Mouse (Mus musculus): ENCODE results near the gene Mau2. TPM values are rescaled to one million over a fixed set of nuclear protein-coding genes. Genes with fewer than 3 reads are reported as not detected.
A peak's percentile ranks its signal among the peaks of the same experiment; 100 is the strongest.
"Not testable (repeated sequence)": the region's sequence is repeated elsewhere in the genome, so short reads cannot be mapped to it uniquely, and the experiment has no call there.

Gene Mau2
- polyA plus RNA-seq, 2 experiments = 50.5 to 85.5 TPM

GRCm38 (mm10) chr8:69999236-69999635, 43.3 kb downstream of the Mau2 start:
- no peak for DNase-seq (ENCODE audit: low spot score)
- no peaks in the 10 kb centered on the region for H3K9me3 ChIP-seq (ENCODE audit: control insufficient read depth, low read length)
- H3K36me3 ChIP-seq (ENCODE audit: control insufficient read depth, insufficient read depth, low read length) = no peaks in the 10 kb centered on the region
- TF ChIP-seq POLR2A (IDR thresholded peaks at IDR 0.05; ENCODE audit: borderline replicate concordance, extremely low read depth, insufficient read depth, insufficient read length) = no peak
- 85% methylated on average over 4 of the region's 4 CpGs for WGBS
- no peak overlapping the region for H3K4me2 ChIP-seq (replicated peaks; ENCODE audit: low read depth, low read length, severe bottlenecking)
- H3K27ac ChIP-seq (replicated peaks; ENCODE audit: low read depth, low read length) = no peak overlapping the region
- H3K27me3 ChIP-seq (ENCODE audit: control insufficient read depth, insufficient read depth, low read length) = no peaks in the 10 kb centered on the region
- H3K4me1 ChIP-seq (ENCODE audit: control insufficient read depth, insufficient read depth, low read length) = peaks cover 8% of the 10 kb centered on the region
- no peak overlapping the region for H3K4me3 ChIP-seq (replicated peaks; ENCODE audit: low read length)
- ATAC-seq (ENCODE audit: low FRiP score, low read depth) = no peak
- no peak overlapping the region for H3K9ac ChIP-seq (ENCODE audit: low read depth, low read length, severe bottlenecking)

DNA sequence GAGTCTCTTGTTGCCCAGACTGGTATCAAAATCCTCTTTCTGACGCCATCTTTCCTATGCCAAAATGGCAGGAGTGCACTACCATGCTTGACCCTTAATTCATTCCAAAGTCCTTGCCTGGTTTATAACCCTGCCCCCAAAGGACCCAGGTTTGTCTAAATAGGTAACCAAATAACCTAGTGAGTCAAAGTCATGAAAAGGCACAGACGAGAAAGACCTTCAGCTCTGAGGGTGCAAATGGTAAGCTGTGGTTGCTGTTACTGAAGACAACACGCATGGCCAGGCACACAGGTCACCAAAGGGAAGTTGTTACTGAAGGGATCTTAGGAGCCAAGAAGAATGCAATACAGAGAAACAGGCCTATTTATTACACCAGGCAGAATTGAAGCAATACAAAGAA, 43.8 kb downstream of the Mau2 start:
- no peak overlapping the region for H3K4me3 ChIP-seq (replicated peaks; ENCODE audit: low read length)
- 89% methylated on average over 3 of the region's 3 CpGs for WGBS
- no peaks in the 10 kb centered on the region for H3K27me3 ChIP-seq (ENCODE audit: control insufficient read depth, insufficient read depth, low read length)
- no peak for DNase-seq (ENCODE audit: low spot score)
- no peak for ATAC-seq (ENCODE audit: low FRiP score, low read depth)
- H3K27ac ChIP-seq (replicated peaks; ENCODE audit: low read depth, low read length) = no peak overlapping the region
- H3K9ac ChIP-seq (ENCODE audit: low read depth, low read length, severe bottlenecking) = no peak overlapping the region
- peaks cover 8% of the 10 kb centered on the region for H3K4me1 ChIP-seq (ENCODE audit: control insufficient read depth, insufficient read depth, low read length)
- no peak overlapping the region for H3K4me2 ChIP-seq (replicated peaks; ENCODE audit: low read depth, low read length, severe bottlenecking)
- H3K36me3 ChIP-seq (ENCODE audit: control insufficient read depth, insufficient read depth, low read length) = no peaks in the 10 kb centered on the region
- no peaks in the 10 kb centered on the region for H3K9me3 ChIP-seq (ENCODE audit: control insufficient read depth, low read length)
- no peak for TF ChIP-seq POLR2A (IDR thresholded peaks at IDR 0.05; ENCODE audit: borderline replicate concordance, extremely low read depth, insufficient read depth, insufficient read length)

- peak overlapping the region; percentile 77 for H3K27ac ChIP-seq (replicated peaks; ENCODE audit: low read depth, low read length)
- no peak for ATAC-seq (ENCODE audit: low FRiP score, low read depth)
Measured at GRCm38 (mm10) chr8:69996589-69997285, 45.8 kb downstream of the Mau2 start.

GRCm38 (mm10) chr8:69995776-69996588, 46.6 kb downstream of the Mau2 start, which contains the start of gene Gatad2a:
Gene Gatad2a (minus strand): TSS chr8:69996384.
- Histone ChIP-seq H3K27ac (replicated peaks; ENCODE audit: low read depth, low read length) (peak within 1 kb of the TSS; percentile 78), H3K9ac (ENCODE audit: low read depth, low read length, severe bottlenecking) (peak within 1 kb of the TSS; percentile 76), H3K4me3 (replicated peaks; ENCODE audit: low read length) (peak within 1 kb of the TSS; percentile 94), H3K36me3 (ENCODE audit: control insufficient read depth, insufficient read depth, low read length) (no peaks in the 10 kb centered on the region), H3K4me2 (replicated peaks; ENCODE audit: low read depth, low read length, severe bottlenecking) (peak within 1 kb of the TSS; percentile 81), H3K27me3 (ENCODE audit: control insufficient read depth, insufficient read depth, low read length) (no peaks in the 10 kb centered on the region), H3K4me1 (ENCODE audit: control insufficient read depth, insufficient read depth, low read length) (peaks cover 8% of the 10 kb centered on the region), H3K9me3 (ENCODE audit: control insufficient read depth, low read length) (no peaks in the 10 kb centered on the region)
- DNase-seq (ENCODE audit: low spot score) (peak; percentile 99), ATAC-seq (ENCODE audit: low FRiP score, low read depth) (peak; percentile 99)
- TF ChIP-seq POLR2A (IDR thresholded peaks at IDR 0.05; ENCODE audit: borderline replicate concordance, extremely low read depth, insufficient read depth, insufficient read length) = no peak
- 0% methylated on average over 74 of the region's 87 CpGs for WGBS

More at GRCm38 (mm10) chr8:69996589-69997285, 45.8 kb downstream of the Mau2 start:
- DNase-seq (ENCODE audit: low spot score) = no peak
- peak overlapping the region; percentile 70 for H3K9ac ChIP-seq (ENCODE audit: low read depth, low read length, severe bottlenecking)
- peak overlapping the region; percentile 60 for H3K4me2 ChIP-seq (replicated peaks; ENCODE audit: low read depth, low read length, severe bottlenecking)
- H3K27me3 ChIP-seq (ENCODE audit: control insufficient read depth, insufficient read depth, low read length) = no peaks in the 10 kb centered on the region
- peaks cover 8% of the 10 kb centered on the region for H3K4me1 ChIP-seq (ENCODE audit: control insufficient read depth, insufficient read depth, low read length)
- no peaks in the 10 kb centered on the region for H3K9me3 ChIP-seq (ENCODE audit: control insufficient read depth, low read length)
- peak overlapping the region; percentile 94 for H3K4me3 ChIP-seq (replicated peaks; ENCODE audit: low read length)
- 0 out of 2 replicates have a peak, but pooled peaks have one; percentile 81 for TF ChIP-seq POLR2A (IDR thresholded peaks at IDR 0.05; ENCODE audit: borderline replicate concordance, extremely low read depth, insufficient read depth, insufficient read length)
- H3K36me3 ChIP-seq (ENCODE audit: control insufficient read depth, insufficient read depth, low read length) = no peaks in the 10 kb centered on the region
- 2% methylated on average over 31 of the region's 35 CpGs for WGBS

DNA sequence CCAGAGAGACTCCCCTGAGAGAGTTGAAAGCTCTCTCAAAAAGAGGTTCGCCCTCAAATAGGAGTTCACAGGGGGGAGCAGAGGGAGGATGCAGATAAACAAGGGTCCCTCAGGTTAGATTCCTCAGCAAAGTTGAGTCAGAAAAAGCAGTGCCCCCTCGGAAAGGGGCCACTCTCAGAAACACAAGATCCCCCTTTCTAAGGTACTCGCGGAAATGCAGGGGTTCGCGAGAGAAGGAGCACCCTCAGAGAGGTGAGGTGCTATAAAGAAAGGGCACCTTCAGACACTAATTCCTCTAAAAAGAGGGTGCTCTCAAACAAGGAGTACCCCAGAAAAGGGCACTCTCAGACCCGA, 47.1 kb downstream of the Mau2 start:
- Histone ChIP-seq H3K9ac (ENCODE audit: low read depth, low read length, severe bottlenecking) (peak overlapping the region; percentile 76), H3K27ac (replicated peaks; ENCODE audit: low read depth, low read length) (peak overlapping the region; percentile 78; the same call in 1 of the 2 replicates), H3K9me3 (ENCODE audit: control insufficient read depth, low read length) (no peaks in the 10 kb centered on the region), H3K4me1 (ENCODE audit: control insufficient read depth, insufficient read depth, low read length) (peaks cover 8% of the 10 kb centered on the region), H3K4me3 (replicated peaks; ENCODE audit: low read length) (peak overlapping the region; percentile 94), H3K27me3 (ENCODE audit: control insufficient read depth, insufficient read depth, low read length) (no peaks in the 10 kb centered on the region), H3K4me2 (replicated peaks; ENCODE audit: low read depth, low read length, severe bottlenecking) (peak overlapping the region; percentile 81), H3K36me3 (ENCODE audit: control insufficient read depth, insufficient read depth, low read length) (no peaks in the 10 kb centered on the region)
- ATAC-seq (ENCODE audit: low FRiP score, low read depth) = no peak
- no peak for TF ChIP-seq POLR2A (IDR thresholded peaks at IDR 0.05; ENCODE audit: borderline replicate concordance, extremely low read depth, insufficient read depth, insufficient read length)
- no peak for DNase-seq (ENCODE audit: low spot score)
- 0% methylated on average over 7 of the region's 7 CpGs for WGBS

DNA sequence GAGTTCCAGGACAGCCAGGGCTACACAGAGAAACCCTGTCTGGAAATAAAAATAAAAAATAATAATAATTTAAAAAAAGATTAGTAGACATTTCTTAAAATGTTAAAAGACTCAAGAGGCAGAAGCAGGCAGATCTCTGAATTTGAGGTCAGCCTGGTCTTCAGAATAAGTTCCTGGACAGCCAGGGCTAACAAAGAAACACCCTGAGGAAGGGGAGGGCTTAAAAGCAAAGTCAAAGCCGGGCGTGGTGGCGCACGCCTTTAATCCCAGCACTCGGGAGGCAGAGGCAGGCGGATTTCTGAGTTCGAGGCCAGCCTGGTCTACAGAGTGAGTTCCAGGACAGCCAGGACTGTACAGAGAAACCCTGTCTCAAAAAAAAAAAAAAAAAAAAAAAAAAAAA, 53.6 kb downstream of the Mau2 start:
- H3K9me3 ChIP-seq (ENCODE audit: control insufficient read depth, low read length); DNase-seq (ENCODE audit: low spot score); H3K4me2 ChIP-seq (replicated peaks; ENCODE audit: low read depth, low read length, severe bottlenecking); H3K9ac ChIP-seq (ENCODE audit: low read depth, low read length, severe bottlenecking); H3K27me3 ChIP-seq (ENCODE audit: control insufficient read depth, insufficient read depth, low read length); H3K27ac ChIP-seq (replicated peaks; ENCODE audit: low read depth, low read length); H3K4me3 ChIP-seq (replicated peaks; ENCODE audit: low read length); H3K36me3 ChIP-seq (ENCODE audit: control insufficient read depth, insufficient read depth, low read length); H3K4me1 ChIP-seq (ENCODE audit: control insufficient read depth, insufficient read depth, low read length); ATAC-seq (ENCODE audit: low FRiP score, low read depth): not testable (repeated sequence)
- 97% methylated on average over 7 of the region's 7 CpGs for WGBS
